Mouse (Mus musculus): ENCODE results near the gene Spesp1.
A peak's percentile ranks its signal among the peaks of the same experiment; 100 is the strongest.

DNA sequence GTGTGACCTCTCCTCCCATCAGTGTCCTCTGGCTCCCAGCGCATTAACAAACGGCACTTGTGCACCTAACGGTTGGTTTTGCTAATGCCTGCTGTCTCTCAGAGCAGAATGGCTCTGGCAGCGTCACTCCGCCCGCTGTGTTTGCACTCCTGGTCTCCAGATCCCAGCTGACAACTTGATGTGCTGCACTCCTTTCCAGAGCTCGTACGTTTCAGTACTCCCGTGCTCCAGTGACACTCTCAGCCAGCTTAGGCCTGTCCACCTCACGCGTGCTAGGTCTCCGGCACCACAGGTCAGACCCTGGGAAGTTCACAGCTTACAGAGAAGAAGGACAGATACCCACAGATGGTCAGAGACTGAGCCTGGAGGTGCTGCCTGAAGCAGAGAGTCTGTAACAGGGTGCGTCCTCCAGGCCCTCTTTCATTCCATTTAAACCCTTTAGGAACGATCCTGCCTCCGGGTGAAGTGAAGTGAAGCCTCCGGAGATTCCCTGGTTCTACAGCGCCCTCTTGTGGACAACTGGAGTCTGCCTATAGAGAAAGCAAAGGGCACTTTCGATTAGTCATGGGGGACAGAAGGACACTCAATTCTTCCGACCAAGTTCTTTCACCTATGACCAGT, 37.9 kb downstream of the Spesp1 start:
- peak; percentile 58 for TF ChIP-seq CTCF (IDR thresholded peaks at IDR 0.05; ENCODE audit: low read depth, low read length)
- TF ChIP-seq GATA1 (IDR thresholded peaks at IDR 0.05; ENCODE audit: borderline replicate concordance, low read length), result no peak
- no peak for TF ChIP-seq TAL1 (conservative IDR thresholded peaks at IDR 0.05; ENCODE audit: low read depth, low read length)
- TF ChIP-seq POLR2AphosphoS5 (IDR thresholded peaks at IDR 0.05; ENCODE audit: insufficient replicate concordance, low read depth, low read length), result no peak

Data from G1E (cell line).